Mouse (Mus musculus) hindbrain, embryonic 16.5 days (tissue): Measurements from ENCODE around the gene Slc7a8. TPM values are rescaled to one million over a fixed set of nuclear protein-coding genes. Genes with fewer than 3 reads are reported as not detected.

Experiments
- ATAC-seq: fragments of 200-750 bp; cut with Nextera tagmentation; 2 replicates; pipeline ENCODE4 v1.8.0; 2017; ENCODE audit warnings: moderate TSS enrichment, moderate library complexity
- H3K27ac ChIP-seq: fragments of 300-500 bp; sonication (generic); 2 replicates; pipeline ENCODE4 v1.5.1; 2014; ENCODE audit warnings: low read depth, mild to moderate bottlenecking, control low read depth, low read length, moderate library complexity
- H3K27me3 ChIP-seq: fragments of 300-500 bp; sonication (generic); replicated peaks from 2 replicates; pipeline ENCODE4 v1.6.1; 2014; ENCODE audit warnings: low read length; ENCODE audit not compliant: control insufficient read depth, insufficient read depth
- H3K36me3 ChIP-seq: fragments of 300-500 bp; sonication (generic); 2 replicates; pipeline ENCODE4 v1.6.1; 2014; ENCODE audit warnings: mild to moderate bottlenecking, low read length, moderate library complexity, mixed read lengths; ENCODE audit not compliant: control insufficient read depth, insufficient read depth
- H3K4me1 ChIP-seq: fragments of 300-500 bp; sonication (generic); 2 replicates; pipeline ENCODE4 v1.6.1; 2014; ENCODE audit warnings: low read depth, low read length; ENCODE audit not compliant: control insufficient read depth, insufficient read depth
- H3K4me2 ChIP-seq: fragments of 300-500 bp; sonication (generic); 2 replicates; pipeline ENCODE4 v1.6.1; 2014; ENCODE audit warnings: mild to moderate bottlenecking, low read length, control low read depth, moderate library complexity
- H3K4me3 ChIP-seq: fragments of 300-500 bp; sonication (generic); 2 replicates; pipeline ENCODE4 v1.5.1; 2014; ENCODE audit warnings: mild to moderate bottlenecking, low read length, control low read depth, moderate library complexity
- H3K9ac ChIP-seq: fragments of 300-500 bp; sonication (generic); 2 replicates; pipeline ENCODE4 v1.6.1; 2014; ENCODE audit warnings: low read depth, mild to moderate bottlenecking, control low read depth, low read length, moderate library complexity
- H3K9me3 ChIP-seq: fragments of 300-500 bp; sonication (generic); 2 replicates; pipeline ENCODE4 v1.6.1; 2014; ENCODE audit warnings: mild to moderate bottlenecking, low read length, moderate library complexity; ENCODE audit not compliant: control insufficient read depth
- WGBS: fragments of 180-500 bp; shearing (Covaris S2); extraction: QIAGEN DNeasy Blood & Tissue Kit; methylation state at CpG from one replicate; pipeline ENCODE4 v1.1.7; 2014; 5-methylcytosine and 5-hydroxymethylcytosine counted together
- polyA plus RNA-seq: library from polyadenylated mRNA; unstranded; fragments of >200 nt; fragmentation: Nextera tagmentation; extraction: Ambion mirVana; gene quantifications from 2 replicates; pipeline ENCODE4 v1.2.1, GENCODE M21; 2015

Slc7a8 gene
- polyA plus RNA-seq, 1 experiment from 2014 or later: 8.6 TPM

DNA sequence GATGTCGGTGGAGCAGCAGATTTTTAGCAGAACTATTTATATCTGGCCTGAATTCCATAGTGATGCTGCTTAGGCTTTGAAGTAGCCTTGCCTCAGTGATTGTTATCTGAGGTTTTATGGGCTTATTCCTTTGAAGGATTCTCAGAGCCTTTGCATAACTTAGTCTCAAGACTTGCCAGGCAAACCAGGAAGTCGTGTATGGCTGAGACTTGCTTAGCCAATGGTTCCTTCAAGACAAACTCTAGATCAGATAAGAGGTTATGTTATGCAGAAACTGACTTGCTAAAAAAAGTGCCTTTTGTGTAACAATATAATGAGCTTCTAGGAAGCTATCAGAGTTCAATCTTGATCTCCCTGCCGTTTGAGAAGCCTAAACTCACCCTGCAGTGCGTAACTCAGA is 20.7 kb upstream of the Slc7a8 start:
- H3K4me3 ChIP-seq: no peak overlapping the region
- H3K27ac ChIP-seq: no peak overlapping the region
- no peak overlapping the region for H3K4me2 ChIP-seq
- no peak overlapping the region for H3K9ac ChIP-seq
- no peaks in the 10 kb centered on the region for H3K4me1 ChIP-seq
- no peak for ATAC-seq
- no peaks in the 10 kb centered on the region for H3K9me3 ChIP-seq
- no peaks in the 10 kb centered on the region for H3K27me3 ChIP-seq
- WGBS: 88% methylated on average over 4 of the region's 4 CpGs
- H3K36me3 ChIP-seq: no peaks in the 10 kb centered on the region

DNA sequence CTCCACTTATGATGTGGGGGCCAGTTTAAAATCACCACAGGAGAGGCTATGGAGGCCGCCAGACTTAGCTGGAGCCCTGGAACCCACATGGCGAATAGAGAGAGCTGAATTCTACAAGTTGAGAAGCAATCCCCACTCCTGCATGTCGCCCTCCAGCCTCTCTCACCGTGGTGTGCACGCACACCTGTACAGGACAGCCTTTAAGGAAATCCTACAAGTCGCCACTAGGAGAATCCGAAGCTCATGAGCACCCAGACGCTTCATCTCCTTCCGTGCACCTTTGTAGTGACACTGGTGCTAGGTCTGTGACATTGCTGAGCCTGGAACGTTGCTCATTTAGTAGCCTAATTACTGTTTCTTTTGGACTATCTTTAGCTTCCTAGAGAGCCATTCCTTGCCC is 17.9 kb upstream of the Slc7a8 start:
- Histone ChIP-seq H3K36me3 (no peaks in the 10 kb centered on the region), H3K9me3 (no peaks in the 10 kb centered on the region), H3K4me3 (no peak overlapping the region), H3K27ac (no peak overlapping the region), H3K4me1 (no peaks in the 10 kb centered on the region), H3K27me3 (no peaks in the 10 kb centered on the region), H3K9ac (no peak overlapping the region), H3K4me2 (no peak overlapping the region)
- ATAC-seq: no peak
- 52% methylated on average over 10 of the region's 10 CpGs for WGBS

GRCm38 (mm10) chr14:54796760-54797159 is 15.0 kb upstream of the Slc7a8 start:
- no peaks in the 10 kb centered on the region for H3K4me1 ChIP-seq
- H3K27ac ChIP-seq: no peak overlapping the region
- whole genome bisulfite sequencing: 93% methylated on average over 15 of the region's 15 CpGs
- ATAC-seq: no peak
- H3K9ac ChIP-seq: no peak overlapping the region
- H3K4me2 ChIP-seq: no peak overlapping the region
- H3K9me3 ChIP-seq: no peaks in the 10 kb centered on the region
- H3K36me3 ChIP-seq: no peaks in the 10 kb centered on the region
- no peaks in the 10 kb centered on the region for H3K27me3 ChIP-seq
- H3K4me3 ChIP-seq: no peak overlapping the region

DNA sequence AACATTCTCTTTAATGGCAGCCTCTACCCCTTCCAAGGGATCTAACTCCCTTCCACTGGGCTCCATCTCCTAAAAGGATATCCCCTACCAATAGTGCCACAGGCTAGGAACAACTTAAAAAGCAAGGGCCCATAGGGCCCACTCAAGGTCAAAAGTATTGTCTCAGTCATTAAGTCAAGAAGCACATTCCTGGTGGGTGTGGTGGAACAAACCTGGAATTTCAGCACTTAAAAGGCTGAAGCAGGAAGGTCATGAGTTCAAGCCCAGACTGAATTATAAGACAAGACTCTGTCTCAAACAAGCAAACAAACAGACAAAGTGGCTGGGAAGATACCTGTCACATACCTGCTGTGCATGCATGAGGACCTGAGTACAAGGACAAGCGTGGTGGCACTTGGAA is 14.2 kb upstream of the Slc7a8 start:
- Histone ChIP-seq H3K9ac (no peak overlapping the region), H3K4me2 (no peak overlapping the region), H3K9me3 (no peaks in the 10 kb centered on the region), H3K4me3 (no peak overlapping the region), H3K27ac (no peak overlapping the region), H3K36me3 (no peaks in the 10 kb centered on the region), H3K4me1 (no peaks in the 10 kb centered on the region), H3K27me3 (no peaks in the 10 kb centered on the region)
- ATAC-seq: no peak
- WGBS: 75% methylated on average over 1 of the region's 1 CpGs

DNA sequence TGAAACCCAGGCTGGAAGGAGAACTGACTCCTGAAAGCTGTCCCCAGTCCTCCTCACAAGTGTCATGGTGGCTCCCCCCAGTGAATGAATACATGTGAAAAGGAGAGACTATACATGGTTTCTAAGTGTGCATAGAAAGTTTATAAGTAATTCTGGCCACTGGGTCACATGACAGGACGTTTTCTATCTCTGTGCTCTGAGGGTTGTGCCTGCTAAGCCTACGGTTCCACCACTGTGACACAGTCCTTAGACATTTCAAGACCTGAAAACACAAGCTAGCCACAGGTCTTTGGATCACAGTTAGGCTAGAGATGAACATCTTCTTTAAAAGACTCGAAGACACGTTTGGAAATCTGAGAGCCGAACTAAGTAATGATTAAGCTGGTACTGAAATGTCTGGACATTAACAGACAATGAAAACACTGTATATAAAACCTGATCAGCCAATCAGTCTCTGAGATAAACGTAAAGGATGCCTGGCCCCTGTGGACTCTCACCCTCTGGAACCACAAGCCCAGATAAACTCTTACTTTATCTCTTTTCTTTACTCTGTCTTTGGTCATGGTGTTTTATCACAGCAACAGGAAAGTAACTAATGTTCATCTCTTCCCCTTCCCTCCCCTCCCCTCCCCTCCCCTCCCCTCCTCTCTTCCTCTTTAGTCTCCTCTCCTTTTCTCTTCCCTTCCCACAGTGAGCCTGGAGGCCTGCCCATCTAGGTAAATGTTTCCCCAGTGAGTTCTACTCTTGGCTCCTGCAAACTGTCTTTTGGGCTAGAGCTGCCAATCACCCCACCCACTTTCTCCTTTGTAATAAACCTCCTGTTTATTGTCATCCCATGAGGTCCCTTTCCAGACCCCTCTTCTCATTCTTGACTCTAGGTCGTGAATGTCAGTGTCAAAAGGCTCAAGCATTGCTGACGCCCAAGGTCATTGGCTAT is 12.4 kb upstream of the Slc7a8 start:
- Histone ChIP-seq H3K27me3 (no peaks in the 10 kb centered on the region), H3K9ac (no peak overlapping the region), H3K4me1 (no peaks in the 10 kb centered on the region), H3K27ac (no peak overlapping the region), H3K9me3 (no peaks in the 10 kb centered on the region), H3K36me3 (no peaks in the 10 kb centered on the region), H3K4me3 (no peak overlapping the region), H3K4me2 (no peak overlapping the region)
- 87% methylated on average over 8 of the region's 8 CpGs for WGBS
- ATAC-seq: no peak

- Histone ChIP-seq H3K9me3 (no peaks in the 10 kb centered on the region), H3K4me2 (no peak overlapping the region), H3K27me3 (no peaks in the 10 kb centered on the region), H3K4me1 (no peaks in the 10 kb centered on the region), H3K4me3 (no peak overlapping the region), H3K9ac (no peak overlapping the region), H3K36me3 (no peaks in the 10 kb centered on the region), H3K27ac (no peak overlapping the region)
- 78% methylated on average over 1 of the region's 1 CpGs for WGBS
- no peak for ATAC-seq
Observed at GRCm38 (mm10) chr14:54793351-54793750, 11.6 kb upstream of the Slc7a8 start.

- no peak for ATAC-seq
- no peaks in the 10 kb centered on the region for H3K9me3 ChIP-seq
- no peak overlapping the region for H3K4me3 ChIP-seq
- H3K27ac ChIP-seq: no peak overlapping the region
- 79% methylated on average over 6 of the region's 6 CpGs for WGBS
- H3K9ac ChIP-seq: no peak overlapping the region
- no peak overlapping the region for H3K4me2 ChIP-seq
- H3K4me1 ChIP-seq: no peaks in the 10 kb centered on the region
- H3K27me3 ChIP-seq: no peaks in the 10 kb centered on the region
- no peaks in the 10 kb centered on the region for H3K36me3 ChIP-seq
Observed at GRCm38 (mm10) chr14:54792166-54792565, 10.4 kb upstream of the Slc7a8 start.

DNA sequence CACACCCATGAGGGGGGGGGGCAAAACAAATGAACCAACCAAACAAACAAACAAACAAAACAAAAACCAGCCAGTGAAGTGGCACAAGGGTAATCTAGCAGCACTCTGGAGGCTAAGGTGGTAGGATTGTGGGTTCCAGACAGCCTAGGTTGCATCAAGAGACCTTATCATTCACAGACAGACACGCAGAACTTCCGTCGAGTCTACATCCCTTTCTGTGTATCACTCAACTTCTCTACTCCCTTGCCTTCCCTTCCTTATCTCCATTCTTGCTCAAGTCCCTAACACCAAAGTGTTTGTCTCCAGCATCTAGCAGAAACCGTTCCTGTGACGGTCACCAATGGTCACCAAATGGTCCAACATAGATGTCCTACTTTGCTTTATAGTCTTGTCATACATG is 6.5 kb upstream of the Slc7a8 start:
- no peaks in the 10 kb centered on the region for H3K36me3 ChIP-seq
- H3K4me2 ChIP-seq: no peak overlapping the region
- H3K27ac ChIP-seq: no peak overlapping the region
- WGBS: 88% methylated on average over 5 of the region's 5 CpGs
- no peak overlapping the region for H3K4me3 ChIP-seq
- H3K9ac ChIP-seq: no peak overlapping the region
- ATAC-seq: no peak
- H3K27me3 ChIP-seq: no peaks in the 10 kb centered on the region
- H3K9me3 ChIP-seq: no peaks in the 10 kb centered on the region
- H3K4me1 ChIP-seq: no peaks in the 10 kb centered on the region

DNA sequence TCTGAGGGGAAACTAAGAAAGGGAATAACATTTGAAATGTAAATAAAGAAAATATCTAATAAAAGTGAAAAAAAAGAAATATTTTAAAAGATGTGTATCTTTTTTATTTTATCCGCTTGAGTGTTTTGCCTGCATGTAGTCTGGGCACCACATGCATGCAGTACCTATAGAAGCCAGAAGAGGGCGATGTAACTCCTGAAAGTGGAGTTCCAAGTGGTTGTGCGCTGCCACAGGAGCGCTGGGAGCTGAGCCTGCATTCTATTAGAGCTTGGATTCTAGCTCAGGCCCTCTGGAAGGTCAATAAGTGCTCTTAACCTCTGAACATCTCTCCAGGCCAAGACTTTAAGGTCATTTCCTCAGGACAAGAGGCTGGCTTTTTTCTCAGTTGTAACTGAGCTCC is 5.5 kb upstream of the Slc7a8 start:
- WGBS: 53% methylated on average over 4 of the region's 4 CpGs
- Histone ChIP-seq H3K9ac (no peak overlapping the region), H3K9me3 (no peaks in the 10 kb centered on the region), H3K4me1 (no peaks in the 10 kb centered on the region), H3K27me3 (no peaks in the 10 kb centered on the region), H3K27ac (no peak overlapping the region), H3K36me3 (no peaks in the 10 kb centered on the region), H3K4me3 (no peak overlapping the region), H3K4me2 (no peak overlapping the region)
- no peak for ATAC-seq
